Mouse (Mus musculus): ENCODE data around the gene Med8. TPM values are rescaled to one million over a fixed set of nuclear protein-coding genes. Genes with fewer than 3 reads are reported as not detected.

The Med8 gene
- polyA plus RNA-seq, 1 experiment from 2014 or later: 141 TPM

DNA sequence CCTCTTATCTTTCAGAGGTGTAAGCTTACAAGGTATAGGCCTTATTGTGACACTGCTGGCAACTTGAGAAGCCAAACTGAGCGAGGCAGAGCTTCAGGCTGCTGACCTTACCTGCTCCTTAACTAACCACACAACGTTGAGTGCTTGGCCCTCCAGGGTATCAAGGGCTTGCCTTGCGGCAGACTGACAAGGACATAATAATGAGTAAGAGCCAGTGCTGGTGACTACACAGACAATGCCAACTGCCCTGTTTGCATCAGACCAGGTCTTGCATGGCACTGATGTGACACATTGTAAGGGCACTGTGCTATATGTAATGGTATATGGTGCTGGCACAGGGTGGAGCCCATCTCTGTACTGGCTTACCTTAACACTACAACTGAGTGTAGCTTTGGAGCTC, 40.5 kb upstream of the Med8 start:
- Histone ChIP-seq H3K9ac (ENCODE audit: low read depth, low read length) (no peak overlapping the region), H3K4me2 (no peak overlapping the region), H3K36me3 (ENCODE audit: control insufficient read depth, insufficient read depth, low read length) (peaks cover 33% of the 10 kb centered on the region), H3K27ac (ENCODE audit: low read depth, low read length) (no peak overlapping the region), H3K4me3 (ENCODE audit: low read depth, low read length) (no peak overlapping the region), H3K4me1 (replicated peaks; ENCODE audit: control insufficient read depth, insufficient read depth, low read length) (no peaks in the 10 kb centered on the region), H3K9me3 (ENCODE audit: control insufficient read depth, low read length) (no peaks in the 10 kb centered on the region), H3K27me3 (replicated peaks; ENCODE audit: control insufficient read depth, insufficient read depth, low read length) (no peaks in the 10 kb centered on the region)
- WGBS: 89% methylated on average over 3 of the region's 3 CpGs
- DNase-seq (ENCODE audit: low spot score): no peak
- no peak for ATAC-seq (replicated peaks; ENCODE audit: low FRiP score)

DNA sequence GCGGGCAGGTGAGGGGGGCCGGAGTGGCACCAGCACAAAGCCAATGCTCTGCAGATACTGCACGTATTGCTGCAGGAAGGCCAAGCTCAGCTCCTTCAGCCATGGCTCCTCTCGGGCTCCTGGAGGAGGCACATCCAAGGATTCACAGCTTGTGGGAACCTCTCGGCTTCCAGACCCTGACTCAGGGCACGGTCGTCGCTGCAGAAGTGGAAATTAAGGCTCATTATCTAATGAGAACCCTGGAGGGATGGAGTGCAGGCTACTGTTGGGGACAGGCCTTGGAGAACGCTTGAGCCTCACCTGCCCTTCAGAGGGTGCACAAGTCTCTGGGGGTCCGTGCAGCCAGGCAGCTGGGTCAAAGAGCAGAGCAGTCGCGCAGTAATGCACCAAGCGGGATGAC, 37.3 kb upstream of the Med8 start:
- no peak overlapping the region for H3K27ac ChIP-seq (ENCODE audit: low read depth, low read length)
- 90% methylated on average over 13 of the region's 13 CpGs for WGBS
- no peak overlapping the region for H3K4me3 ChIP-seq (ENCODE audit: low read depth, low read length)
- no peak overlapping the region for H3K9ac ChIP-seq (ENCODE audit: low read depth, low read length)
- no peaks in the 10 kb centered on the region for H3K27me3 ChIP-seq (replicated peaks; ENCODE audit: control insufficient read depth, insufficient read depth, low read length)
- H3K4me2 ChIP-seq: no peak overlapping the region
- H3K9me3 ChIP-seq (ENCODE audit: control insufficient read depth, low read length): no peaks in the 10 kb centered on the region
- DNase-seq (ENCODE audit: low spot score) (no peak), ATAC-seq (replicated peaks; ENCODE audit: low FRiP score) (no peak)
- no peaks in the 10 kb centered on the region for H3K4me1 ChIP-seq (replicated peaks; ENCODE audit: control insufficient read depth, insufficient read depth, low read length)
- peaks cover 36% of the 10 kb centered on the region for H3K36me3 ChIP-seq (ENCODE audit: control insufficient read depth, insufficient read depth, low read length)

DNA sequence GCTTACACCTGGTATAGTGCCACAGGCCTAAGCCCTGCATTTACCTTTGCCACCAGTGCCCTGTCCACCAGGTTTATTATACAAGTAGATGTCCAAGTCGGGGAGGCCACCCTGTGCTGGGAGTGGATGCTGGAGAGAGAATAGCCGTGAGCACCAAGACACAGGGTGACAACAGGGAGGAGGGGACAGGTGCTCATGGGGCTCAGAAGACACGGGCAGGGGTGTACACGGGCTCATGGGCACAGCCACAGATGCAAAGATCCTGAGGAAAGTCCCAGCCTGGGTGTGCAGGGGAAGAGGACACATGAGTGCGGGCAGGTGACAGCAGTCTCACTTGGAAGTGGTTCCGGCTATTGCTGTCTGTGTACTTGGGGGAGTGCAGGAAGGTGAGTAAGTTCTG, 33.1 kb upstream of the Med8 start:
- H3K9me3 ChIP-seq (ENCODE audit: control insufficient read depth, low read length): no peaks in the 10 kb centered on the region
- H3K9ac ChIP-seq (ENCODE audit: low read depth, low read length): no peak overlapping the region
- no peak for DNase-seq (ENCODE audit: low spot score)
- H3K4me2 ChIP-seq: no peak overlapping the region
- H3K36me3 ChIP-seq (ENCODE audit: control insufficient read depth, insufficient read depth, low read length): peaks cover 44% of the 10 kb centered on the region
- no peak for ATAC-seq (replicated peaks; ENCODE audit: low FRiP score)
- no peak overlapping the region for H3K4me3 ChIP-seq (ENCODE audit: low read depth, low read length)
- H3K27me3 ChIP-seq (replicated peaks; ENCODE audit: control insufficient read depth, insufficient read depth, low read length): no peaks in the 10 kb centered on the region
- no peaks in the 10 kb centered on the region for H3K4me1 ChIP-seq (replicated peaks; ENCODE audit: control insufficient read depth, insufficient read depth, low read length)
- no peak overlapping the region for H3K27ac ChIP-seq (ENCODE audit: low read depth, low read length)
- WGBS: 88% methylated on average over 6 of the region's 6 CpGs

DNA sequence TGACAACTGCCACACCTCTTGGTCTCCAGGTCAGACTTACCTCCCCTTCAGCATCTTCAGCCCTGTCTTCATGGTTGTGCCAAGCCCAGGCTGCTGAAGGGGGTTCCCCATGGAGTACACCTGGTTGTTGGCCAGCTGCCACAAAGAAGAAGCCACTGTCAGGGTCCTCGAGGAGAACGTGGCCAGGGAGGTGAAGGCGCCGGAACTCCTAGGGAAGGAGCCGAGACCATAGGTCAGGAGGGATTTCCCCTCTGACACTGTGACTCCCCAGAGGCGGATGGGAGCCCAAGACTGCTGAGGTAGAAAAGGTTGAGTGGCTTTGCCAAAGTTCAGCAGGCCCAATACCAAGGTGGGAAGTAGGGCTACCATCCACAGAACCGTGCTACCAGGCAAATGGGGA, 25.9 kb upstream of the Med8 start:
- H3K27ac ChIP-seq (ENCODE audit: low read depth, low read length): no peak overlapping the region
- no peak overlapping the region for H3K9ac ChIP-seq (ENCODE audit: low read depth, low read length)
- DNase-seq (ENCODE audit: low spot score): no peak
- no peak overlapping the region for H3K4me2 ChIP-seq
- no peaks in the 10 kb centered on the region for H3K27me3 ChIP-seq (replicated peaks; ENCODE audit: control insufficient read depth, insufficient read depth, low read length)
- peaks cover 59% of the 10 kb centered on the region for H3K36me3 ChIP-seq (ENCODE audit: control insufficient read depth, insufficient read depth, low read length)
- H3K4me3 ChIP-seq (ENCODE audit: low read depth, low read length): no peak overlapping the region
- no peaks in the 10 kb centered on the region for H3K9me3 ChIP-seq (ENCODE audit: control insufficient read depth, low read length)
- WGBS: 88% methylated on average over 7 of the region's 7 CpGs
- no peak for ATAC-seq (replicated peaks; ENCODE audit: low FRiP score)
- no peaks in the 10 kb centered on the region for H3K4me1 ChIP-seq (replicated peaks; ENCODE audit: control insufficient read depth, insufficient read depth, low read length)

DNA sequence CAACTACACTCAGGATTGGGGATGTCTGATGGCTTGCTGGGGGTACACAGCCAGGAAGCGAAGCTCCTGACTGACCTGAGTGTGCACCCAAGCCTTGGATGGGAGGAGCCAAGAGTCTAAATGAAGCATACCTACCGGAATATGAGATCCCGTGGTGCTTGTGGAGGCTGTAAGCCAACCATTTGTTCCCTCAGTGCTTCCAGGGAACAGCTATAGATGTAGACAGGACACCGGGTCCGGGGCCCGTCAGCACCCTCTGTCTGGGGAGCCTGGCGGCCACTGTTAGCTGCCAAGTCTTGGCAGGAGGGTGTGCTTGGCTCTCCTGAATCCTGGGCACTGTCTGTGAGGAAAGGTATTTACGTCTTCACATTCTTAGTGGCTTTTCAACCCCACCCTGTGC, 21.8 kb upstream of the Med8 start:
- no peaks in the 10 kb centered on the region for H3K27me3 ChIP-seq (replicated peaks; ENCODE audit: control insufficient read depth, insufficient read depth, low read length)
- H3K4me1 ChIP-seq (replicated peaks; ENCODE audit: control insufficient read depth, insufficient read depth, low read length): no peaks in the 10 kb centered on the region
- H3K27ac ChIP-seq (ENCODE audit: low read depth, low read length): no peak overlapping the region
- H3K4me2 ChIP-seq: no peak overlapping the region
- ATAC-seq (replicated peaks; ENCODE audit: low FRiP score) (no peak), DNase-seq (ENCODE audit: low spot score) (no peak)
- no peak overlapping the region for H3K4me3 ChIP-seq (ENCODE audit: low read depth, low read length)
- WGBS: 94% methylated on average over 8 of the region's 8 CpGs
- H3K36me3 ChIP-seq (ENCODE audit: control insufficient read depth, insufficient read depth, low read length): peaks cover 62% of the 10 kb centered on the region
- no peak overlapping the region for H3K9ac ChIP-seq (ENCODE audit: low read depth, low read length)
- H3K9me3 ChIP-seq (ENCODE audit: control insufficient read depth, low read length): no peaks in the 10 kb centered on the region

DNA sequence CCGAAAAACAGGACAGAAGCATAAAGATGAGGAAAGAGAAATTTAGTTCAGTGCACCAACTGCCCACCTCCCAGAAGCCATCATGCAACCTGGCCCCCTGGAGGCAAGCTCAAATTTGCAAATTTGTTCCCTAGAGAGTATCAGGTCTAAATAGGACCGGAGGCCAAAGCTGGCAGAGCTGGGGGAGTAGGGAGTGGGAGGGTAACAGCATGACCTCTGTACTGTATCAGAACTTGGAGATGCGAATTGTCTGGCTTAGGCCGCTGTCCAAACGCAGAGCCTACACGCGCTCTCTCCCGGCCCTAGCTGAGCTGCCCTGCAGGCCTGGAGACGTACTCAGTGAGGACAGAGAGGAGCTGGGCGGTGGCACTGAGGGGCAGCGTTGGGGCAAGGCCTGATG, 19.0 kb upstream of the Med8 start:
- ATAC-seq (replicated peaks; ENCODE audit: low FRiP score) (no peak), DNase-seq (ENCODE audit: low spot score) (no peak)
- no peak overlapping the region for H3K9ac ChIP-seq (ENCODE audit: low read depth, low read length)
- no peak overlapping the region for H3K27ac ChIP-seq (ENCODE audit: low read depth, low read length)
- H3K4me2 ChIP-seq: no peak overlapping the region
- no peaks in the 10 kb centered on the region for H3K27me3 ChIP-seq (replicated peaks; ENCODE audit: control insufficient read depth, insufficient read depth, low read length)
- no peak overlapping the region for H3K4me3 ChIP-seq (ENCODE audit: low read depth, low read length)
- 91% methylated on average over 11 of the region's 11 CpGs for WGBS
- H3K9me3 ChIP-seq (ENCODE audit: control insufficient read depth, low read length): no peaks in the 10 kb centered on the region
- no peaks in the 10 kb centered on the region for H3K4me1 ChIP-seq (replicated peaks; ENCODE audit: control insufficient read depth, insufficient read depth, low read length)
- H3K36me3 ChIP-seq (ENCODE audit: control insufficient read depth, insufficient read depth, low read length): peaks cover 60% of the 10 kb centered on the region

DNA sequence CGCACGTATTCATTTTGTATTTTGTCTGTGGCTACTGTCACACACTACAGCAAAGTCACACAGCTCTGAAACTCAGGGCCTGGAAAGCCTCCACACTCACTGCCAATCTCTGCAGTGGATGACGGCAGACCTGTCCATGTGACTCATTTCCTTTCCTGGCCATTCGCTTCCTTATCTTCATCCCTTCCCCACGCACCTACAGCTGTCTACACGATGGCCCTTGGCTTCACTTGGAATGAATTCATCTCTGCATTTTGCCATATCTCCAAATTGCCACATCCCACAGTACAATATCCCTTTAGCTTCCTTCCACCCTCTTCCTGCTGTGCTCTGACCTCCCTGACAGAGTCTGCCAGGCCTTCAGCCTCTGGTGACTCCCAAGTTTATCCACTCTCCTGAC, 14.6 kb upstream of the Med8 start:
- H3K4me3 ChIP-seq (ENCODE audit: low read depth, low read length): no peak overlapping the region
- no peaks in the 10 kb centered on the region for H3K9me3 ChIP-seq (ENCODE audit: control insufficient read depth, low read length)
- H3K4me1 ChIP-seq (replicated peaks; ENCODE audit: control insufficient read depth, insufficient read depth, low read length): no peaks in the 10 kb centered on the region
- no peak overlapping the region for H3K9ac ChIP-seq (ENCODE audit: low read depth, low read length)
- no peak overlapping the region for H3K4me2 ChIP-seq
- ATAC-seq (replicated peaks; ENCODE audit: low FRiP score) (no peak), DNase-seq (ENCODE audit: low spot score) (no peak)
- no peaks in the 10 kb centered on the region for H3K27me3 ChIP-seq (replicated peaks; ENCODE audit: control insufficient read depth, insufficient read depth, low read length)
- H3K27ac ChIP-seq (ENCODE audit: low read depth, low read length): no peak overlapping the region
- WGBS: 71% methylated on average over 6 of the region's 6 CpGs
- H3K36me3 ChIP-seq (ENCODE audit: control insufficient read depth, insufficient read depth, low read length): peaks cover 52% of the 10 kb centered on the region

DNA sequence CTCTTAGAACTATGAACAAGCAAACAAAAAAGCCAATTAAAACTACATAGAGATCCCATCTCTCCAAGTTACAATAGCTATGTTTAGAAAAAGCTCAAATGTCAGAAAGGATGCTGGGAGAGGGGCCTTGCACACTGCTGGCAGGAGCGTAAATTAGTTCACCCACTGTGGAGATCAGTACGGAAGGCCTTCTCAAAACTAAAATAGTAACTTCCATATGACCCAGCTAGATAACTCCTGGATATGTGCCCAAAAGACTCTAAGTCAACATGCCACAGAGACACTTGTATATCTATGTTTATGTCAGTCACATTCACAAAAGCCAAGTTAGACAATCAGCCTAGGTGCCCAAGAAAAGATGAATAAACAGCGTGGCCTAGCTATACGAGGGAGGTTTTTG, 13.8 kb upstream of the Med8 start:
- Histone ChIP-seq H3K9me3 (ENCODE audit: control insufficient read depth, low read length) (no peaks in the 10 kb centered on the region), H3K4me3 (ENCODE audit: low read depth, low read length) (no peak overlapping the region), H3K9ac (ENCODE audit: low read depth, low read length) (no peak overlapping the region), H3K36me3 (ENCODE audit: control insufficient read depth, insufficient read depth, low read length) (peaks cover 51% of the 10 kb centered on the region), H3K4me2 (no peak overlapping the region), H3K27me3 (replicated peaks; ENCODE audit: control insufficient read depth, insufficient read depth, low read length) (no peaks in the 10 kb centered on the region), H3K27ac (ENCODE audit: low read depth, low read length) (no peak overlapping the region), H3K4me1 (replicated peaks; ENCODE audit: control insufficient read depth, insufficient read depth, low read length) (no peaks in the 10 kb centered on the region)
- 84% methylated on average over 4 of the region's 4 CpGs for WGBS
- DNase-seq (ENCODE audit: low spot score) (no peak), ATAC-seq (replicated peaks; ENCODE audit: low FRiP score) (no peak)

DNA sequence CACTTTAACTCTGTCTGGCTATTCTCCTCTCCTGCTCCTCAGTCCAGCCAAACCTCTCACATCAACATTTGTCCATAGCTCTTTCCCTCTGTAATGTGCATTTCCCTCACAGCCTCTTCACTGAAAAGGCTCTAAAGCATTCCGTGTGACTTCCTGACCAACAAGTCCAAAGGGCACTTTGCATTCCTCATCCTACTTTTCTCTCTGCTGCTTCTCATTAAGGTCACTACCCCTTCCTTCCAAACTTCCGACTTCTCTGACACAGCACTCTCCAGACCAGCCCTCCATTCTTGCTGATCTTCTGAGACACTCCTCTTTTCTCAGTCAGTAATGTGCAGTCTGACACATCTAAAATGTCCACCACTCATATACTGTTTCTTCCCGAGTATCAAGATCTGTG, 12.7 kb upstream of the Med8 start:
- H3K36me3 ChIP-seq (ENCODE audit: control insufficient read depth, insufficient read depth, low read length): peaks cover 52% of the 10 kb centered on the region
- H3K9me3 ChIP-seq (ENCODE audit: control insufficient read depth, low read length): no peaks in the 10 kb centered on the region
- H3K27me3 ChIP-seq (replicated peaks; ENCODE audit: control insufficient read depth, insufficient read depth, low read length): no peaks in the 10 kb centered on the region
- H3K4me3 ChIP-seq (ENCODE audit: low read depth, low read length): no peak overlapping the region
- DNase-seq (ENCODE audit: low spot score): no peak
- no peak overlapping the region for H3K4me2 ChIP-seq
- WGBS: 81% methylated on average over 3 of the region's 3 CpGs
- no peak for ATAC-seq (replicated peaks; ENCODE audit: low FRiP score)
- no peaks in the 10 kb centered on the region for H3K4me1 ChIP-seq (replicated peaks; ENCODE audit: control insufficient read depth, insufficient read depth, low read length)
- no peak overlapping the region for H3K9ac ChIP-seq (ENCODE audit: low read depth, low read length)
- H3K27ac ChIP-seq (ENCODE audit: low read depth, low read length): no peak overlapping the region
